Mouse (Mus musculus): ENCODE measurements at regions not wholly inside any gene's neighbourhood (a gene's known extent, or its start where the extent isn't known, plus 50 kb on each side); places are given as distances from the start of the nearest gene placed in this dataset.

DNA sequence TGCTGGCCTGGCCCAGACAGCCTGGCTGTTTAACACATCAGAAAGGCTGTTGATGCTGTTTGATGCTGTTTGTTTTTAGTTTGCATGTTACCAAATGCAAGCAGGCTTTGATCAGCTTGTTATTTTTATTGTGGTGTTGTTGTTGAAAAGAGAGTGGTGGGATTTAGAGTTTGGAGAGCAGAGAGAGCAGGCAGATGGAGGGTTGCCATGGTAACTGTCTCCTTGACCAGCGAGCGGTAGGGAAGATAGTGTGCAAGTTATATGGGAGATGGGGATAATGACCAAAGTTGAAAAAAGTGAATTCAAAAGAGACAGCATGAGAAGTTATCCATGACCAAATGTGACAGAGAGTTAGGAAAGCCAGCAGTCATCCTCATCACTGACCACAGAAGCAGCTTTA is 83.3 kb downstream of the Cmc2 start:
- no peak for DNase-seq

DNA sequence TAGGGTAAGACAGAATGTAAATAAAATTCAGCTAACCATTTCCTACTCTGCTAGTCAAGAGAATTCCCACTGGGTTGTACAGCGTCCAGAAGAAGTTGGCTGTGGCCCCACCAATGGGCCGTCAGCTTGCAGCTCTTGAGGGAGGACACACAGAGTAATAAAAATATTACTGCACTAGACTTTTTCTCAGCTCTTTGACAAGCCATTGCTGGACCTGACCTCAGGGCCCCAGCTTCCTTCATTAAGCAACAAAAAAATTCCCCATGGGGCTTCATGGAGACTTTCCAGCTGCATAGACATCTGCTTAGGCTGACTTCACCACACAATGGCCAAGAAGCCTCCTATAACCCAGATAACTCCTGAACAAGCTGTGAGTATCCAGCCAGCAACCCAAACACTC is 89.1 kb downstream of the Cmc2 start:
- DNase-seq = peak; percentile 38 to 65

- DNase-seq = no peak
These were observed 91.6 kb downstream of the Cmc2 start for GRCm38 (mm10) chr8:116829631-116830030.

DNA sequence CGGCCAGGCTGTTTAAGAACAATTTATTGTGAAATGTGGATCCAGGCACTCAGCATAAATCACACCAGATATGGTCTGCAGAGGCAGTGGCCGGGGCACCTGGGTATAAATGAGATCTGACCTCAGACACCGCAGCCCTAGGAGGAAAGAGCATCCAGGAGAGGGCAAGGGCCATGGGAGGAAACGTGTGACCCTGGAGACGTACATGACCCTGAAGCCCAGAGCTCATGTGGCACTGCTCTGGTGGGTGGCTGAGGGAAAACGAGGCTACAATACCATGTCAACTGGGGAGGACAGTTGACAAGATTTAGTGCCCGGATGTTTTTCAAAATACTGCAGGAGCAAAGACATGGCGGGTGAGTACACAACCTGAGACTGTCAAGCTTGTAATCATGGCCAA is 93.0 kb downstream of the Cmc2 start:
- DNase-seq = no peak

DNA sequence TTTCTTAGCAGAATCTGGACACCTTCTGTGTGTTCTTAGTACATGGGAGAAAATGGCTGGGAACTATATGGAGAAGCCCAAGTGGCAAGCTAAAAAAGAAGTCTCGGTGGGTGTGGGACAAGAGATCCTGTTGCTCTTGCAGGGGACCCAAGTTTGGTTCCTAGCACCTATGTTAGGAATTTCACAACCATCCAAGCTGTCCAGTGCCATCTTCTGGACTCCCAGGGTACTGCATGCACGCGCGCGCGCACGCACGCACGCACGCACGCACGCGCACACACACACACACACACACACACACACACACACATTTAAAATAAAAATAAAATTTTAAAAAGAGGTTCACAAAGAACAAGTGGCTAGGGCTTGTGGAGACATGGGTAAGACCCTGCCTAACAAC is 94.1 kb downstream of the Cmc2 start:
- no peak for DNase-seq

DNA sequence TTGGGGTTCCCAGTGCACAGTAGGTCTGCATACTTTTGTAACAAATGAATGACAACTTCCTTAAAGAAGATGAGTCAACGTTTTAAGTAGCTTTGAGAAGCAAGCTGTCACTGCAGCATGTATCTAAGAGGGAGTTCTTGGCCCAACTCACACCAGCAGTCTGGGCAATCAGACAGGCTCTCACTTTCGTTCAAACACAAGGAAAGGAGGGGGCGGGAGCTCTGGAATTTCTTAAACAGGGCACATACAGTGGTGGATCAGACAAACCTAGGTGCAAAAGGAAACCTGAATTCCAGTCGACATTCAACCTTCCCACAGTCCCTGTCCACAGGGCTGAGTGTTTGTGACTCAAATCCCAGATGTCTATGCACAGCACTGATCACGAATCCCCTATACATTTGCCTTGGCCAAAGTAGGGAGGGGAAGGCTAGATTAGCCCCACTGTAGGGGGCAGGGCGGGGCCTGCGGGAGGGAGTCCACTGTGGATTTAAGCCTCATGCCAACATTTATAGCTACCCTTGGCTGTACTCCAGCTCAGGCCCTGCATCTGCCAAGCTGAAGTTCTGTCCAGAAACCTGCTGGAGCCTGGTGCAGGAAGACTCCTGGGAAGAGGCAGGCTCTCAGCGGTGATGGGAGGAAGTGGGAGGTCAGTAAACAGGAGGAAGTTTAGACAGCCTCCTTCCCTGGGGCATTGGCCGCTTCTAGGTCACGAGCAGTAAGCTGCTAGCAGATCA is 81.5 kb upstream of the Cdyl2 start:
- peak; percentile 73 to 81 for DNase-seq

DNA sequence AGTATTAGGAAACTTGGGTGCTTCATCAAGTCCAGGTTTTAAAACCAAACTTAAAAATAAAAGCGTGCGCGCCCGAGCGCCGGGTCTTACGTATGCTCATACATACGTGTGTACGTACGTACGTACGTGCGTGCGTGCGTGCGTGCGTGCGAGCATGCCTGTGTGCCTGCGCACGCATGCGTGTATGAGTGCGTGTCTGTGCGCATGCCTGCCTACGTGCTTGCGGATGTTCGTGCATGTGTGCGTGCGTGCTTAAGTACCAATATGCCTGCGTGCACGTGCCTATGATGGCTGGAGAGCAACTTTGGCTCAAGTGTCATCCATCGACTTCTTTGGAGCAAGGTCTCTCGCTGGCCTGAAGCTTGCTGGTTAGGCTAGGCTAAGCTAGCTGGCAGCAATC is 68.5 kb upstream of the Cdyl2 start:
- DNase-seq = no peak

- DNase-seq = no peak
These were observed 67.8 kb upstream of the Cdyl2 start for GRCm38 (mm10) chr8:116800636-116801035.

GRCm38 (mm10) chr8:116798981-116799380 is 66.2 kb upstream of the Cdyl2 start:
- DNase-seq = no peak

DNA sequence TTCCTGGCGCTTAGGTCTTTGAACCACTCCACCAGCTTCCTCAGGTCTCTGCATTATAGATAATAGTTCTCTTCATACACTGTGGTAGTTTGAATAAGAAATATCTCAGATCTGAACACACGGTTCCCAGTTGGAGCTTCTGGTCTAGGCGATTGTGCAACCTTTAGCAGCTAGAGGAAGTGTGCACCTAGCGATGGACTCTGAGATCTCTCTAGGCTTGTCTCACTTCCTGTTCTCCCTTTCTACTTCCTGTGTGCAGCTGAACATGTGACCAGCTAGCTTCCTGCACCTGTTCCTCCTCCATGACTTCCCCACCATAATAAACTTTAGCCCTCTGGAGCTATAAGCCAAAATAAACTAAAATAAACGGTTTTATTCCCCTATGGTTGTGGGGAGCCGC is 62.9 kb upstream of the Cdyl2 start:
- no peak for DNase-seq

DNA sequence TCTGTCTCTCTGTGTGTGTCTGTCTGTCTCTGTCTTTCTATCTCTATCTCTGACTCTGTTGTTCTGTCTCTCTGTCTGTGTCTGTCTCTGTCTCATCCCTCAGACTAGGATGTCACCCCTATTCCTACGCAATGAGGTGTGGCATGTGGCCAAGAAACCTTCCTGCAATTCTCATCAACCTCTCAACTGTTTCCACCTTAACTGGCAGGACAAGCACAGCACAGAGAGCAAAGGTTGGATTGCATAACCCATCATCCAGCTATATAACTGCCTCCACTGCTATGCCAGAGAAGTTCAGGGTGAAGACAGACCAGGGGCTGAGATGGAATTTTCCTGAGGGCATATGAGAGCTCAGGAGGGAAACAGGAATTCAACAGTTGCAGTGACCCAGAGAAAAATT is 60.3 kb upstream of the Cdyl2 start:
- peak; percentile 72 to 77 for DNase-seq

GRCm38 (mm10) chr8:116790294-116790693 is 57.5 kb upstream of the Cdyl2 start:
- DNase-seq = no peak

Data from kidney, adult 8-10 months (tissue).